ENCODE assay signal across 8 mouse cellular contexts in the genomic region with DNA sequence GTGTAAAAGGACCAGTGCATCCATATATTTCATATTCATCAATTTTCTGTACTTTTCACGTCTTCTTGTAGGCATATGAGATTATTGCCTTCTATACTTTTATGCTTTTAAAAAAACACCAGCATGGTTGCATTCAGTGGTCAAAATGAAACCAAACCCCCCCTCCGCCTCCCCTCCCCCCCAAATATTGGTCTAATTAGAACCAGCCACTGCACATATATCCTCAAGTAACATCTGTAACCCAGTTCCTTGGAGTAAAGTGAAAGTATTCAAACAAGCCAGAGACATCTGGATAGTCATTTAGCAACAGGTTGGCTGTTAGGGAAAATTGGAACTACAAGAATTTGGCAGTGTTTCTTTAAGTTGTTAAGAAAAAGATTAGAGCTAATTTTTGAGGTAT. TPM values are rescaled to one million over a fixed set of nuclear protein-coding genes. Genes with fewer than 3 reads are reported as not detected.
A peak's percentile ranks its signal among the peaks of the same experiment; 100 is the strongest.
DNase-seq lines count a peak whose midpoint lies in the region; ATAC-seq lines count a peak whose summit lies in the region.

No protein-coding gene starts in this region.

- no peak for DNase-seq in kidney, adult 9 months
- DNase-seq in hindbrain, embryonic 14.5 days (ENCODE audit: low spot score), result peak; percentile 17
- DNase-seq in midbrain, embryonic 14.5 days, result no peak
- no peak for DNase-seq in frontal cortex, adult 2 months (ENCODE audit: extremely low spot score in 1 of 2, low spot score in 1 of 2)
- no peak for DNase-seq in cerebellum, postnatal 25 days
- DNase-seq in lung, postnatal 36 days, result no peak

- no peaks in the 10 kb centered on the region for H3K9me3 ChIP-seq in kidney, embryonic 15.5 days (replicated peaks)
- H3K9me3 ChIP-seq in hindbrain, embryonic 14.5 days (ENCODE audit: control insufficient read depth, low read length), result no peaks in the 10 kb centered on the region
- no peaks in the 10 kb centered on the region for H3K9me3 ChIP-seq in midbrain, embryonic 14.5 days (ENCODE audit: control insufficient read depth, low read length)

- 64% methylated on average over 2 of the region's 2 CpGs for WGBS in kidney, embryonic 15.5 days
- 58% methylated on average over 2 of the region's 2 CpGs for whole genome bisulfite sequencing in hindbrain, embryonic 14.5 days
- WGBS in midbrain, embryonic 14.5 days, result 63% methylated on average over 2 of the region's 2 CpGs

- H3K4me3 ChIP-seq in kidney, embryonic 15.5 days (replicated peaks), result peak overlapping the region; percentile 74
- peak overlapping the region; percentile 95 for H3K4me3 ChIP-seq in brown adipose tissue, adult 24 weeks (ENCODE audit: insufficient read depth, low read depth, low read length)
- H3K4me3 ChIP-seq in hindbrain, embryonic 14.5 days (replicated peaks; ENCODE audit: low read length), result peak overlapping the region; percentile 48
- H3K4me3 ChIP-seq in midbrain, embryonic 14.5 days (replicated peaks; ENCODE audit: low read depth, low read length), result no peak overlapping the region; the same call in 1 of the 2 replicates

- H3K27me3 ChIP-seq in kidney, embryonic 15.5 days, result peaks cover 18% of the 10 kb centered on the region
- H3K27me3 ChIP-seq in hindbrain, embryonic 14.5 days (ENCODE audit: control insufficient read depth, insufficient read depth, low read length), result peaks cover 40% of the 10 kb centered on the region
- peaks cover 26% of the 10 kb centered on the region for H3K27me3 ChIP-seq in midbrain, embryonic 14.5 days (ENCODE audit: control insufficient read depth, insufficient read depth, low read length)

- no peak overlapping the region for H3K9ac ChIP-seq in kidney, embryonic 15.5 days
- H3K9ac ChIP-seq in hindbrain, embryonic 14.5 days, result peak overlapping the region; percentile 66; the same call in 1 of the 2 replicates
- no peak overlapping the region for H3K9ac ChIP-seq in midbrain, embryonic 14.5 days (replicated peaks; ENCODE audit: low read length)

- no peaks in the 10 kb centered on the region for H3K36me3 ChIP-seq in kidney, embryonic 15.5 days
- H3K36me3 ChIP-seq in hindbrain, embryonic 14.5 days (replicated peaks; ENCODE audit: control insufficient read depth, insufficient read depth), result no peaks in the 10 kb centered on the region
- no peaks in the 10 kb centered on the region for H3K36me3 ChIP-seq in midbrain, embryonic 14.5 days (ENCODE audit: control insufficient read depth, insufficient read depth, low read length)

- H3K27ac ChIP-seq in kidney, embryonic 15.5 days, result no peak overlapping the region
- no peak overlapping the region for H3K27ac ChIP-seq in brown adipose tissue, adult 24 weeks (replicated peaks; ENCODE audit: low read depth, low read length)
- no peak overlapping the region for H3K27ac ChIP-seq in hindbrain, embryonic 14.5 days
- H3K27ac ChIP-seq in midbrain, embryonic 14.5 days (replicated peaks; ENCODE audit: low read depth, low read length), result no peak overlapping the region

- H3K4me1 ChIP-seq in kidney, embryonic 15.5 days, result peaks cover 23% of the 10 kb centered on the region
- H3K4me1 ChIP-seq in brown adipose tissue, adult 24 weeks (ENCODE audit: control insufficient read depth, insufficient read depth, insufficient read length, low read length), result no peaks in the 10 kb centered on the region
- peaks cover 21% of the 10 kb centered on the region; the same call in 1 of the 2 replicates for H3K4me1 ChIP-seq in hindbrain, embryonic 14.5 days (replicated peaks; ENCODE audit: control insufficient read depth, insufficient read depth, low read length)
- peaks cover 17% of the 10 kb centered on the region for H3K4me1 ChIP-seq in midbrain, embryonic 14.5 days (ENCODE audit: control insufficient read depth, insufficient read depth, low read length)

- no peak for ATAC-seq in kidney, embryonic 15.5 days (replicated peaks; ENCODE audit: low FRiP score)
- no peak for ATAC-seq in hindbrain, embryonic 14.5 days (ENCODE audit: low FRiP score)
- ATAC-seq in midbrain, embryonic 14.5 days (ENCODE audit: low FRiP score, low TSS enrichment), result no peak

- peak overlapping the region; percentile 97 for H3K4me2 ChIP-seq in kidney, embryonic 15.5 days
- H3K4me2 ChIP-seq in hindbrain, embryonic 14.5 days (replicated peaks), result peak overlapping the region; percentile 71
- H3K4me2 ChIP-seq in midbrain, embryonic 14.5 days (ENCODE audit: low read length), result peak overlapping the region; percentile 90

RNA-seq across cellular contexts. Expression of gene Cdkn2c, which starts 0.5 kb away (rescaled TPM):
- 4.8 and 5.1 TPM in 2 replicates for polyA plus RNA-seq in kidney, embryonic 15.5 days (2015; fragmentation: Nextera tagmentation; extraction: Ambion mirVana)
- 114 and 124 TPM in 2 replicates for polyA plus RNA-seq in brown adipose tissue, adult 24 weeks (2012; ENCODE audit: insufficient read depth, insufficient read length, missing spikeins)
- 2.8 and 3.7 TPM in 2 replicates for polyA plus RNA-seq in hindbrain, embryonic 14.5 days (2014; fragmentation: Nextera tagmentation; extraction: Ambion mirVana)
- polyA plus RNA-seq in midbrain, embryonic 14.5 days (2014; fragmentation: Nextera tagmentation; extraction: Ambion mirVana), result 1.4 and 3.0 TPM in 2 replicates
- polyA plus RNA-seq in frontal cortex, adult 2 months (2012; rRNA removed), result 4.3 and 4.8 TPM in 2 replicates

RNA-seq across cellular contexts. Expression of gene Faf1, which starts 8.9 kb away (rescaled TPM):
- 21.7 and 22.7 TPM in 2 replicates for polyA plus RNA-seq in kidney, embryonic 15.5 days (2015; fragmentation: Nextera tagmentation; extraction: Ambion mirVana)
- 26.6 and 28.3 TPM in 2 replicates for polyA plus RNA-seq in brown adipose tissue, adult 24 weeks (2012; ENCODE audit: insufficient read depth, insufficient read length, missing spikeins)
- 47.1 and 50.7 TPM in 2 replicates for polyA plus RNA-seq in hindbrain, embryonic 14.5 days (2014; fragmentation: Nextera tagmentation; extraction: Ambion mirVana)
- 40.9 and 48.4 TPM in 2 replicates for polyA plus RNA-seq in midbrain, embryonic 14.5 days (2014; fragmentation: Nextera tagmentation; extraction: Ambion mirVana)
- 16.2 and 21.4 TPM in 2 replicates for polyA plus RNA-seq in frontal cortex, adult 2 months (2012; rRNA removed)

Comparison
In these comparisons a context has a peak if more than half of its experiments do, and no peak if none do; other contexts are left out.
1. RNA of gene Cdkn2c, which starts 0.5 kb away (polyA plus RNA-seq): 114 to 124 TPM in brown adipose tissue, adult 24 weeks; 4.8 to 5.1 TPM in kidney, embryonic 15.5 days, 4.3 to 4.8 TPM in frontal cortex, adult 2 months, 1.4 to 3.0 TPM in midbrain, embryonic 14.5 days and 2.8 to 3.7 TPM in hindbrain, embryonic 14.5 days; every median in the first group is over 10 times any median in the second.
2. Peak in every context shown above with its lines, with median percentiles within 50 percentile points of each other: H3K4me2 ChIP-seq.